Mouse (Mus musculus) midbrain, embryonic 15.5 days (tissue): Measurements from ENCODE around the gene Acsbg1. TPM values are rescaled to one million over a fixed set of nuclear protein-coding genes. Genes with fewer than 3 reads are reported as not detected.
A peak's percentile ranks its signal among the peaks of the same experiment; 100 is the strongest.

ENCODE experiments used
- ATAC-seq: fragments of 200-750 bp; cut with Nextera tagmentation; replicated peaks from 2 replicates; pipeline ENCODE4 v1.8.0; 2017; ENCODE audit warnings: moderate TSS enrichment
- H3K27ac ChIP-seq: fragments of 300-500 bp; sonication (generic); 2 replicates; pipeline ENCODE4 v1.5.1; 2015; ENCODE audit warnings: mild to moderate bottlenecking, inconsistent platforms
- H3K27me3 ChIP-seq: fragments of 300-500 bp; sonication (generic); replicated peaks from 2 replicates; pipeline ENCODE4 v1.6.1; 2015; ENCODE audit warnings: inconsistent platforms
- H3K36me3 ChIP-seq: fragments of 300-500 bp; sonication (generic); replicated peaks from 2 replicates; pipeline ENCODE4 v1.6.1; 2015; ENCODE audit warnings: inconsistent platforms
- H3K4me1 ChIP-seq: fragments of 300-500 bp; sonication (generic); 2 replicates; pipeline ENCODE4 v1.6.1; 2015; ENCODE audit warnings: inconsistent platforms
- H3K4me2 ChIP-seq: fragments of 300-500 bp; sonication (generic); 2 replicates; pipeline ENCODE4 v1.6.1; 2015; ENCODE audit warnings: inconsistent platforms, mild to moderate bottlenecking, moderate library complexity
- H3K4me3 ChIP-seq: fragments of 300-500 bp; sonication (generic); 2 replicates; pipeline ENCODE4 v1.5.1; 2015; ENCODE audit warnings: mild to moderate bottlenecking, inconsistent platforms
- H3K9ac ChIP-seq: fragments of 300-500 bp; sonication (generic); 2 replicates; pipeline ENCODE4 v1.6.1; 2015; ENCODE audit warnings: mild to moderate bottlenecking, inconsistent platforms
- H3K9me3 ChIP-seq: fragments of 300-500 bp; sonication (generic); 2 replicates; pipeline ENCODE4 v1.6.1; 2016; ENCODE audit warnings: inconsistent platforms
- WGBS: fragments of 180-500 bp; shearing (Covaris S2); methylation state at CpG from one replicate; pipeline ENCODE4 v1.1.7; 2015; ENCODE audit warnings: mixed read lengths; 5-methylcytosine and 5-hydroxymethylcytosine counted together
- microRNA-seq: library from miRNA; unstranded; fragments of <30 nt; microRNA quantifications from one replicate; pipeline ENCODE4, GENCODE M21; 2016
- polyA plus RNA-seq: library from polyadenylated mRNA; unstranded; fragments of >200 nt; fragmentation: Nextera tagmentation; extraction: Ambion mirVana; gene quantifications from 2 replicates; pipeline ENCODE4 v1.2.1, GENCODE M21; 2015

Acsbg1 gene
- polyA plus RNA-seq, 1 experiment from 2014 or later = 17.9 TPM

GRCm38 (mm10) chr9:54559771-54560471 lies 101.7 kb downstream of the Acsbg1 start, which contains the start of gene Cib2:
Gene Cib2, minus strand, starts transcription at chr9:54560218.
- peak; percentile 96 for ATAC-seq
- Histone ChIP-seq H3K9me3 (no peaks in the 10 kb centered on the region), H3K27ac (0 out of 2 replicates have a peak within 1 kb of the TSS, but pooled peaks have one; percentile 34), H3K4me3 (peak within 1 kb of the TSS; percentile 54), H3K9ac (peak within 1 kb of the TSS; percentile 59), H3K36me3 (no peaks in the 10 kb centered on the region), H3K27me3 (no peaks in the 10 kb centered on the region), H3K4me2 (peak within 1 kb of the TSS; percentile 77), H3K4me1 (peaks cover 8% of the 10 kb centered on the region; the same call in 1 of the 2 replicates)
- WGBS = 1% methylated on average over 51 of the region's 54 CpGs

GRCm38 (mm10) chr9:54558731-54559130 lies 102.9 kb downstream of the Acsbg1 start:
- no peak overlapping the region for H3K9ac ChIP-seq
- H3K4me2 ChIP-seq = no peak overlapping the region
- H3K4me3 ChIP-seq = no peak overlapping the region
- no peak for ATAC-seq
- WGBS = 76% methylated on average over 8 of the region's 8 CpGs
- no peaks in the 10 kb centered on the region for H3K27me3 ChIP-seq
- H3K4me1 ChIP-seq = peaks cover 8% of the 10 kb centered on the region; the same call in 1 of the 2 replicates
- H3K27ac ChIP-seq = no peak overlapping the region
- no peaks in the 10 kb centered on the region for H3K9me3 ChIP-seq
- H3K36me3 ChIP-seq = no peaks in the 10 kb centered on the region

GRCm38 (mm10) chr9:54555044-54555443 lies 106.6 kb downstream of the Acsbg1 start:
- Histone ChIP-seq H3K36me3 (no peaks in the 10 kb centered on the region), H3K27me3 (no peaks in the 10 kb centered on the region), H3K27ac (no peak overlapping the region), H3K4me3 (no peak overlapping the region), H3K9ac (no peak overlapping the region), H3K4me1 (0 out of 2 replicates have a peak, but pooled peaks cover 5% of the 10 kb centered on the region), H3K9me3 (no peaks in the 10 kb centered on the region), H3K4me2 (no peak overlapping the region)
- no peak for ATAC-seq
- 73% methylated on average over 2 of the region's 2 CpGs for WGBS

Small RNA genes within 50 kb of the gene (microRNA-seq; reads per million reads assigned to microRNA genes)
- gene Mir5710 = not detected

Other genes starting within 250 kb of the Acsbg1 start
- 57.0 and 63.2 TPM in 2 replicates for gene Dmxl2, start 160.2 kb downstream of the Acsbg1 start, polyA plus RNA-seq
- not detected in 2 replicates for gene Sh2d7, start 122.9 kb downstream of the Acsbg1 start, polyA plus RNA-seq
- 43.2 and 44.6 TPM in 2 replicates for gene Cib2, start 101.7 kb downstream of the Acsbg1 start, polyA plus RNA-seq
- gene Idh3a, start 75.5 kb downstream of the Acsbg1 start, polyA plus RNA-seq = 132 and 136 TPM in 2 replicates
- gene Dnaja4, start 37.0 kb upstream of the Acsbg1 start, polyA plus RNA-seq = 7.1 and 7.2 TPM in 2 replicates
- gene Wdr61, start 72.6 kb upstream of the Acsbg1 start, polyA plus RNA-seq = 89.8 and 95.0 TPM in 2 replicates
- gene Crabp1, start 102.9 kb upstream of the Acsbg1 start, polyA plus RNA-seq = 22.4 and 25.1 TPM in 2 replicates
- 38.1 and 41.0 TPM in 2 replicates for gene Ireb2, start 201.9 kb upstream of the Acsbg1 start, polyA plus RNA-seq